Mouse (Mus musculus): ENCODE results near the gene Ybx3. TPM values are rescaled to one million over a fixed set of nuclear protein-coding genes. Genes with fewer than 3 reads are reported as not detected.

Gene Ybx3
- total and polyA plus RNA-seq, 2 experiments from 2014 or later: 33.6 to 111 TPM

- Histone ChIP-seq H3K9me3 (ENCODE audit: low read length) (no peaks in the 10 kb centered on the region), H3K4me2 (ENCODE audit: low read depth, low read length, poor library complexity, severe bottlenecking) (no peak overlapping the region), H3K27ac (ENCODE audit: low read depth, low read length) (no peak overlapping the region), H3K4me1 (ENCODE audit: insufficient read depth, low read length) (no peaks in the 10 kb centered on the region), H3K4me3 (ENCODE audit: low read depth, low read length) (no peak overlapping the region), H3K9ac (replicated peaks; ENCODE audit: low read length, poor library complexity, severe bottlenecking) (no peak overlapping the region), H3K27me3 (ENCODE audit: insufficient read depth, low read length) (no peaks in the 10 kb centered on the region), H3K36me3 (ENCODE audit: insufficient read depth, low read length) (no peaks in the 10 kb centered on the region)
- no peak for ATAC-seq (ENCODE audit: low FRiP score)
- TF ChIP-seq CTCF (IDR thresholded peaks at IDR 0.05): no peak
- 88% methylated on average over 3 of the region's 3 CpGs for WGBS
- no peak for DNase-seq (ENCODE audit: low spot score)
Observed at GRCm38 (mm10) chr6:131419614-131420013, 31.3 kb upstream of the Ybx3 start.

- H3K4me1 ChIP-seq (ENCODE audit: insufficient read depth, low read length): no peaks in the 10 kb centered on the region
- no peak overlapping the region for H3K4me2 ChIP-seq (ENCODE audit: low read depth, low read length, poor library complexity, severe bottlenecking)
- peak; percentile 78 for DNase-seq (ENCODE audit: low spot score)
- peak; percentile 80 for TF ChIP-seq CTCF (IDR thresholded peaks at IDR 0.05)
- H3K9ac ChIP-seq (replicated peaks; ENCODE audit: low read length, poor library complexity, severe bottlenecking): no peak overlapping the region
- no peaks in the 10 kb centered on the region for H3K9me3 ChIP-seq (ENCODE audit: low read length)
- H3K36me3 ChIP-seq (ENCODE audit: insufficient read depth, low read length): no peaks in the 10 kb centered on the region
- ATAC-seq (ENCODE audit: low FRiP score): no peak
- no peak overlapping the region for H3K27ac ChIP-seq (ENCODE audit: low read depth, low read length)
- H3K27me3 ChIP-seq (ENCODE audit: insufficient read depth, low read length): no peaks in the 10 kb centered on the region
- no peak overlapping the region for H3K4me3 ChIP-seq (ENCODE audit: low read depth, low read length)
Observed at GRCm38 (mm10) chr6:131418770-131419169, 30.5 kb upstream of the Ybx3 start.

- Histone ChIP-seq H3K27ac (ENCODE audit: low read depth, low read length) (no peak overlapping the region), H3K4me1 (ENCODE audit: insufficient read depth, low read length) (no peaks in the 10 kb centered on the region), H3K4me3 (ENCODE audit: low read depth, low read length) (no peak overlapping the region), H3K36me3 (ENCODE audit: insufficient read depth, low read length) (no peaks in the 10 kb centered on the region), H3K9ac (replicated peaks; ENCODE audit: low read length, poor library complexity, severe bottlenecking) (no peak overlapping the region), H3K27me3 (ENCODE audit: insufficient read depth, low read length) (no peaks in the 10 kb centered on the region), H3K4me2 (ENCODE audit: low read depth, low read length, poor library complexity, severe bottlenecking) (no peak overlapping the region), H3K9me3 (ENCODE audit: low read length) (no peaks in the 10 kb centered on the region)
- 85% methylated on average over 6 of the region's 6 CpGs for WGBS
- ATAC-seq (ENCODE audit: low FRiP score) (no peak), DNase-seq (ENCODE audit: low spot score) (no peak)
- no peak for TF ChIP-seq CTCF (IDR thresholded peaks at IDR 0.05)
Observed at GRCm38 (mm10) chr6:131411116-131411843, 23.0 kb upstream of the Ybx3 start.

GRCm38 (mm10) chr6:131406957-131407356 lies 18.7 kb upstream of the Ybx3 start:
- H3K4me1 ChIP-seq (ENCODE audit: insufficient read depth, low read length): no peaks in the 10 kb centered on the region
- ATAC-seq (ENCODE audit: low FRiP score): no peak

GRCm38 (mm10) chr6:131405896-131406295 lies 17.6 kb upstream of the Ybx3 start:
- no peaks in the 10 kb centered on the region for H3K9me3 ChIP-seq (ENCODE audit: low read length)
- DNase-seq (ENCODE audit: low spot score): no peak
- H3K4me3 ChIP-seq (ENCODE audit: low read depth, low read length): no peak overlapping the region
- no peak overlapping the region for H3K9ac ChIP-seq (replicated peaks; ENCODE audit: low read length, poor library complexity, severe bottlenecking)
- no peaks in the 10 kb centered on the region for H3K27me3 ChIP-seq (ENCODE audit: insufficient read depth, low read length)
- no peak for TF ChIP-seq CTCF (IDR thresholded peaks at IDR 0.05)
- H3K4me2 ChIP-seq (ENCODE audit: low read depth, low read length, poor library complexity, severe bottlenecking): no peak overlapping the region
- H3K4me1 ChIP-seq (ENCODE audit: insufficient read depth, low read length): no peaks in the 10 kb centered on the region
- H3K36me3 ChIP-seq (ENCODE audit: insufficient read depth, low read length): no peaks in the 10 kb centered on the region
- 3% methylated on average over 2 of the region's 2 CpGs for WGBS
- ATAC-seq (ENCODE audit: low FRiP score): no peak
- H3K27ac ChIP-seq (ENCODE audit: low read depth, low read length): no peak overlapping the region

More at GRCm38 (mm10) chr6:131406957-131407356, 18.7 kb upstream of the Ybx3 start:
- Histone ChIP-seq H3K9me3 (ENCODE audit: low read length) (no peaks in the 10 kb centered on the region), H3K27me3 (ENCODE audit: insufficient read depth, low read length) (no peaks in the 10 kb centered on the region), H3K9ac (replicated peaks; ENCODE audit: low read length, poor library complexity, severe bottlenecking) (no peak overlapping the region), H3K36me3 (ENCODE audit: insufficient read depth, low read length) (no peaks in the 10 kb centered on the region), H3K4me2 (ENCODE audit: low read depth, low read length, poor library complexity, severe bottlenecking) (no peak overlapping the region), H3K4me3 (ENCODE audit: low read depth, low read length) (no peak overlapping the region), H3K27ac (ENCODE audit: low read depth, low read length) (no peak overlapping the region)
- no peak for DNase-seq (ENCODE audit: low spot score)
- no peak for TF ChIP-seq CTCF (IDR thresholded peaks at IDR 0.05)

GRCm38 (mm10) chr6:131405174-131405573 lies 16.9 kb upstream of the Ybx3 start:
- Histone ChIP-seq H3K27ac (ENCODE audit: low read depth, low read length) (no peak overlapping the region), H3K36me3 (ENCODE audit: insufficient read depth, low read length) (no peaks in the 10 kb centered on the region), H3K27me3 (ENCODE audit: insufficient read depth, low read length) (no peaks in the 10 kb centered on the region), H3K4me2 (ENCODE audit: low read depth, low read length, poor library complexity, severe bottlenecking) (no peak overlapping the region), H3K9ac (replicated peaks; ENCODE audit: low read length, poor library complexity, severe bottlenecking) (no peak overlapping the region), H3K4me3 (ENCODE audit: low read depth, low read length) (no peak overlapping the region), H3K4me1 (ENCODE audit: insufficient read depth, low read length) (no peaks in the 10 kb centered on the region), H3K9me3 (ENCODE audit: low read length) (no peaks in the 10 kb centered on the region)
- no peak for DNase-seq (ENCODE audit: low spot score)
- no peak for TF ChIP-seq CTCF (IDR thresholded peaks at IDR 0.05)
- WGBS: 88% methylated on average over 4 of the region's 4 CpGs
- ATAC-seq (ENCODE audit: low FRiP score): no peak
